Mouse (Mus musculus): Measurements from ENCODE around the gene Tmprss9. TPM values are rescaled to one million over a fixed set of nuclear protein-coding genes. Genes with fewer than 3 reads are reported as not detected.
A peak's percentile ranks its signal among the peaks of the same experiment; 100 is the strongest.

Tmprss9 gene
- polyA plus RNA-seq, 1 experiment: not detected

DNA sequence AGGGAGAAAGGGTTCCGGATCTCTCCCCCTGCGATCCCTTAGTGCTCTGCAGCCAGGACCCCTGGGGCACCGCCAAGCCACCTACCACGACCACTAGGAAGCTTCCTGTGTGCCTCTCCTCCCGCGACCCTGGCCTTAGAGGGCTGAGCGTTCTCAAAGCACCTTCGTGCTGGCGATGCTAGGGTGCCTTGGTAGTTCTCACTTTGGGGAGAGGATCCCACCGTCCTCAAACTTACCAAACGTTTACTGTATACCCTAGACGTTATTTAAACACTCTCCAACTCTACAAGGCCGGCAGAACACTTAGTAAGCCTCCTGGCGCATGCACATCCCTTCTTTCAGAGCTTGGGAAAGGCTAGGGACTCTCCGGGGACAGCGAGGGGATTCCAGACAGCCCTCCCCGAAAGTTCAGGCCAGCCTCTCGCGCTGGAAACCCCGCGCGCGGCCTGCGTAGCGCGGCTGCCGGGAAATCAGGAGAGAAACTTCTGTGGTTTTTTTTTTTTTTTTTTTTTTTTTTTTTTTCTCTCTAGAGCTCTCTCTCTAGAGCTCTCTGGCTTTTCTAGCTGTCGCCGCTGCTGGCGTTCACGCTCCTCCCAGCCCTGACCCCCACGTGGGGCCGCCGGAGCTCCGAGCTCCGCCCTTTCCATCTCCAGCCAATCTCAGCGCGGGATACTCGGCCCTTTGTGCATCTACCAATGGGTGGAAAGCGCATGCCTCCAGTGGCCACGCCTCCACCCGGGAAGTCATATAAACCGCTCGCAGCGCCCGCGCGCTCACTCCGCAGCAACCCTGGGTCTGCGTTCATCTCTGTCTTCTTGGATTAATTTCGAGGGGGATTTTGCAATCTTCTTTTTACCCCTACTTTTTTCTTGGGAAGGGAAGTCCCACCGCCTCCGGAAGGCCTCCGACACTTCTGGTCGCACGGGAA, 57.9 kb downstream of the Tmprss9 start, which contains the start of gene Gadd45b:
Gene Gadd45b (plus strand): TSS at position 775 of the 928 bp plus-strand sequence.
- TF ChIP-seq CTCF (IDR thresholded peaks at IDR 0.05; ENCODE audit: insufficient read depth, low read depth, low read length) (0 out of 2 replicates have a peak, but pooled peaks have one; percentile 45), POLR2A (IDR thresholded peaks at IDR 0.05; ENCODE audit: insufficient read depth, low read depth, low read length) (peak; percentile 100)
- Histone ChIP-seq H3K4me1 (ENCODE audit: control insufficient read depth, insufficient read depth, low read length) (peaks cover 43% of the 10 kb centered on the region), H3K27ac (ENCODE audit: insufficient read depth, low read depth, low read length) (peak within 1 kb of the TSS; percentile 87), H3K4me3 (ENCODE audit: insufficient read depth, low read depth, low read length) (peak within 1 kb of the TSS; percentile 80)
- under 1% methylated on average over 56 of the region's 56 CpGs for WGBS

DNA sequence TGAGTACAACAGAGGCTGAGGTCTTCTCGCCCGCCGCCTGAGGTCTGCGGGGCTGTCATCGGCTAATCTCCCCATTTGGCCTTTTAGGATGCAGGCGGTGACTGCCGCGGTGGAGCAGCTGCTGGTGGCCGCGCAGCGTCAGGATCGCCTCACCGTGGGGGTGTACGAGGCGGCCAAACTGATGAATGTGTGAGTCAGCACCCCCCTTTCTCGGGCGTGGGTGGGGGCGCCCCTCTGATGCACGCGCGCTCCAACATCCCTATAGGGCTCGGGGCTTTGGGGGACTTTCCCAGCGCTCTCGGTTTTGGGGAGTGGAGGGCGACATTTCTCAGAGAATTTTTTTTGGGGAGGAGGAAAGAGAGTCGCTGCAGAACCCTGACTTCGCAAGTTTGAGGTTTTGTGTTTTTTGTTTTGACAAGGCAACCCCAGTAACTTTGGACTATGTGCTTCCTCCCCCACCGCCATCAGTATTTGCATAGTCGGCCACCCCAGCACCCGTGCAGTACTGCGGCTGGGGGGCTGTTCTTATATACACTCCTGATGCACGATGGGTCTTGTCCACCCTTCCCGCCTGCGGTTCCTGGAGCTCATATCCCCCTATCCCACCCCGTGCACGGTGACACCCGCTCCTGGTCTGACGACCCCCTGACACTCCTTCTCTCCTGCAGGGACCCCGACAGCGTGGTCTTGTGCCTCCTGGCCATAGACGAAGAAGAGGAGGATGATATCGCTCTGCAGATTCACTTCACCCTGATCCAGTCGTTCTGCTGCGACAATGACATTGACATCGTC, 58.9 kb downstream of the Tmprss9 start:
- Histone ChIP-seq H3K4me3 (ENCODE audit: insufficient read depth, low read depth, low read length) (peak overlapping the region; percentile 47), H3K27ac (ENCODE audit: insufficient read depth, low read depth, low read length) (0 out of 2 replicates have a peak overlapping the region, but pooled peaks have one; percentile 0), H3K4me1 (ENCODE audit: control insufficient read depth, insufficient read depth, low read length) (peaks cover 43% of the 10 kb centered on the region)
- no peak for TF ChIP-seq POLR2A (IDR thresholded peaks at IDR 0.05; ENCODE audit: insufficient read depth, low read depth, low read length)
- TF ChIP-seq CTCF (IDR thresholded peaks at IDR 0.05; ENCODE audit: insufficient read depth, low read depth, low read length): no peak
- WGBS: under 1% methylated on average over 45 of the region's 45 CpGs

DNA sequence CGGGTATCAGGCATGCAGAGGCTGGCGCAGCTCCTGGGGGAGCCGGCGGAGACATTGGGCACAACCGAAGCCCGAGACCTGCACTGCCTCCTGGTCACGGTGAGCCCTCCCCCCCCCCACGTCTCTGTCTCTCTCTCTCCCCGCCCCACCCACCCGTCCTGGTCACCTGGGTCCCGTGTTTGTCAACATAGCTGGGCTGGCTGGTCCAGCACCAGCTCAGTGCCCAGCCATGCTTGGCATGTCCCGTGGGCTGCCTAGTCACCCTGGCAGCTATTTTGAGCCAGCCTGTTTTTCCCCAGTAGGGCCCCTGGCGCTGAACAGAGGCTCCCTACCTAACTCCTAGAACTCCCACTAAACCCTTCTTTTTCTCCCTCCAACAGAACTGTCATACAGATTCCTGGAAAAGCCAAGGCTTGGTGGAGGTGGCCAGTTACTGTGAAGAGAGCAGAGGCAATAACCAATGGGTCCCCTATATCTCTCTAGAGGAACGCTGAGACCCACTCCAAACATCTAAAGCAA, 59.6 kb downstream of the Tmprss9 start:
- TF ChIP-seq CTCF (IDR thresholded peaks at IDR 0.05; ENCODE audit: insufficient read depth, low read depth, low read length): no peak
- no peak for TF ChIP-seq POLR2A (IDR thresholded peaks at IDR 0.05; ENCODE audit: insufficient read depth, low read depth, low read length)
- Histone ChIP-seq H3K27ac (ENCODE audit: insufficient read depth, low read depth, low read length) (no peak overlapping the region), H3K4me3 (ENCODE audit: insufficient read depth, low read depth, low read length) (peak overlapping the region; percentile 47), H3K4me1 (ENCODE audit: control insufficient read depth, insufficient read depth, low read length) (peaks cover 50% of the 10 kb centered on the region)
- WGBS: 7% methylated on average over 14 of the region's 14 CpGs

DNA sequence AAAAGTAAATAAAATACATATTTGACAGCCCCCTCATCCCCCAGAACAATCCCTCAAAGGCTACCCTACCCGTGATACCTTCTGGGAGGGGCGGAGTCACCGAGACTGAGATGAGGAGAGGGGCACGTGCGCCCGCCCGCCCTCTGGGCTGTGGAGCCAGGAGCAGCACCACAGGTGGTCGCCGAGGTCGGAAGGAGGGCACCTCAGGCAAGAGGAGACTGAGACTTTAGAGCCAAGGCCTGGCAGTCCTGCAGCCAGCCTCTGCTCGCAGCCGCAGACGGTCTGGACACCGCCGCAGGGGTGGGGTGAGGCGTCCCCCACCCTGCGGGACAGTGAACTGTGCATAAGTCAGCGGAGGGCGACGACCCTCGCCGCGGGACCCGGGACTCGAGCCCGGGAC, 60.0 kb downstream of the Tmprss9 start:
- WGBS: 8% methylated on average over 26 of the region's 26 CpGs
- no peak overlapping the region for H3K27ac ChIP-seq (ENCODE audit: insufficient read depth, low read depth, low read length)
- peak overlapping the region; percentile 47; the same call in 1 of the 2 replicates for H3K4me3 ChIP-seq (ENCODE audit: insufficient read depth, low read depth, low read length)
- TF ChIP-seq POLR2A (IDR thresholded peaks at IDR 0.05; ENCODE audit: insufficient read depth, low read depth, low read length): no peak
- TF ChIP-seq CTCF (IDR thresholded peaks at IDR 0.05; ENCODE audit: insufficient read depth, low read depth, low read length): no peak
- H3K4me1 ChIP-seq (ENCODE audit: control insufficient read depth, insufficient read depth, low read length): peaks cover 55% of the 10 kb centered on the region

DNA sequence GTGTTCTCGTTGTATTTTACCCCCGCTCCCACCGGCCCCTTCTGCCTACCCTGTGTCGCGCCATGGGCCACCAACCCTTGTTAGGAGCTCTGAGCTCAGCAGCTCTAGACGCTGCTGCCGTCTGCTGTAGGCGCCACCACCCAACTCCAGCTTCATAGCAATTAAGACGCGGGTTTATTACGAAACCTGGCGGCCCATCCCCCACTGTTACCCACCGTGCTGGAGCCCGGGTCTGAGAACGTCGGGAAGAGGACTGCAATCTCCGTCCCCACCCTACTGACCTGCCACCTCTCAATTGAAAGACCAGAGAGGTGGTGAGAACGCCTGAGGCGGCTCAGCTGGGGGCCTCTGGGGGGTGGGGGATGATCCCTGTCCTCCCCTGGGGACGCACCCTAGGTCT, 60.6 kb downstream of the Tmprss9 start:
- peaks cover 55% of the 10 kb centered on the region for H3K4me1 ChIP-seq (ENCODE audit: control insufficient read depth, insufficient read depth, low read length)
- TF ChIP-seq CTCF (IDR thresholded peaks at IDR 0.05; ENCODE audit: insufficient read depth, low read depth, low read length): no peak
- no peak overlapping the region for H3K27ac ChIP-seq (ENCODE audit: insufficient read depth, low read depth, low read length)
- WGBS: 8% methylated on average over 20 of the region's 20 CpGs
- peak overlapping the region; percentile 3; the same call in 1 of the 2 replicates for H3K4me3 ChIP-seq (ENCODE audit: insufficient read depth, low read depth, low read length)

DNA sequence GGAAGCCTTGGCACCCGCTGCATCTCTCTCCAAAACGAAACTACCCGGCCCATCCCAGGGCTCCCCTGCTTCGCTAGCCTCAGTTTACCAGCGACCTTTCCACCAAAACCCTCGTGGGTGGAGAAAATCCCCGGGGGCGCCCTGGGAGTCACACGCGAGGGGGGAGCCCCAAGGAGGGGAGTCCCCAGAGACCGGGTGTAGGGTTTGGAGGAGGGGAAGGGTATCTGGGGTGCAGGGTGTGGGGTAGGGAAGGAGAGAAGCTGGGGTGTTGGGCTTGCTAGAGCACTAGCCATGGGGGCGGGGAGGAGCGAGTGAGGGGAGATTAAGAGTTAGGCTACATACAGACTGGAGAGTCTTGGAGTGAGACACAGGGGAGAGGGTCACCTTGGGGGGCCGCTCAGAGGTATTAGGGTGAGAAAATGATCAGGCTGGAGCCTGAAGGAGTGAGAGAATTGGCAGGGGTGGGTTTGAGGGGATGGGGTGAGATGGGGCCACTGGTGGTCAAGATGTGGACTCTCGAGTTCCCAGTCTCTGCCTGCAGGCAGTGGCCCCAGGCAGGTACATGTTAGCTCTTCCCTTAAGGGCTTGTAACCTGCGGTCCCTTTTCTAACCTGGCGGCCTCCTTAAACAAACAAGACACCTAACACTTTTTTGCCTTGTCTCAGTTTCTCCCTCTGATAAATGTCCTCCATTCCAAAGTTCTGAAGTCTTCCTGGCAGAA, 61.2 kb downstream of the Tmprss9 start:
- Histone ChIP-seq H3K4me1 (ENCODE audit: control insufficient read depth, insufficient read depth, low read length) (peaks cover 61% of the 10 kb centered on the region), H3K4me3 (ENCODE audit: insufficient read depth, low read depth, low read length) (no peak overlapping the region; the same call in 1 of the 2 replicates), H3K27ac (ENCODE audit: insufficient read depth, low read depth, low read length) (no peak overlapping the region)
- 6% methylated on average over 17 of the region's 17 CpGs for WGBS
- TF ChIP-seq POLR2A (IDR thresholded peaks at IDR 0.05; ENCODE audit: insufficient read depth, low read depth, low read length) (no peak), CTCF (IDR thresholded peaks at IDR 0.05; ENCODE audit: insufficient read depth, low read depth, low read length) (no peak)

DNA sequence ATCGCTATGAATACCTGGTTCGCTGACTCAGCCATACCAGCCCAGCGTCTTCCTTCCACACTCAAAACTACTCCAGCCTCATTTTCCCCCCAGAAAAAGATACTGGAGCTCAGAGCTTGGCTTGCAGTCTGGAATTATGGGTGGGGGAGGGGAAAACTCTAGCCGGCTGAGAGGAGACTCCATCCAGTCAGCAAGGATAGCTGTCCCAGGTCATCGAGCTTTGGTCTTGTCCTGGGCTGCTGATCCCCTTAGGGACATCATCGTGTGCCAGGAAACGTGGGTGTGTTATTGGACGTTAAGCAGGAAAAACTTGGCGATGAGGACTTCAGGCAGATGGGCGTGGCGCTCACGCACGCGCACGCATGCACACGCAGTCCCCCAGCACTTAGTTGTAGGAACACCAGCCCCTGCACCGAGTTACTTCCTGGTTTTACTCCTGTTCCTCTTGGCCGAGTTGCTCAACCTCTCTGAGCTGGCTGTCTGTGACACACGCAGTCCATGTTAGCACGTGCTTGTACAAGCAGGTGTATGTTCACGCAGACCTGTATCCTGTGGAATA, 61.9 kb downstream of the Tmprss9 start:
- H3K4me3 ChIP-seq (ENCODE audit: insufficient read depth, low read depth, low read length): no peak overlapping the region
- 7% methylated on average over 21 of the region's 21 CpGs for WGBS
- H3K4me1 ChIP-seq (ENCODE audit: control insufficient read depth, insufficient read depth, low read length): peaks cover 62% of the 10 kb centered on the region
- TF ChIP-seq CTCF (IDR thresholded peaks at IDR 0.05; ENCODE audit: insufficient read depth, low read depth, low read length) (no peak), POLR2A (IDR thresholded peaks at IDR 0.05; ENCODE audit: insufficient read depth, low read depth, low read length) (no peak)
- no peak overlapping the region for H3K27ac ChIP-seq (ENCODE audit: insufficient read depth, low read depth, low read length)
